Mouse (Mus musculus): ENCODE data around the gene Rab8a.
"Not testable (repeated sequence)": the region's sequence is repeated elsewhere in the genome, so short reads cannot be mapped to it uniquely, and the experiment has no call there.

Rab8a gene

GRCm38 (mm10) chr8:72160707-72161697 lies at the start of gene Rab8a:
Rab8a (plus strand) TSS chr8:72161200.
- peak; percentile 100 for DNase-seq (ENCODE audit: low spot score in 2 of 2)

DNA sequence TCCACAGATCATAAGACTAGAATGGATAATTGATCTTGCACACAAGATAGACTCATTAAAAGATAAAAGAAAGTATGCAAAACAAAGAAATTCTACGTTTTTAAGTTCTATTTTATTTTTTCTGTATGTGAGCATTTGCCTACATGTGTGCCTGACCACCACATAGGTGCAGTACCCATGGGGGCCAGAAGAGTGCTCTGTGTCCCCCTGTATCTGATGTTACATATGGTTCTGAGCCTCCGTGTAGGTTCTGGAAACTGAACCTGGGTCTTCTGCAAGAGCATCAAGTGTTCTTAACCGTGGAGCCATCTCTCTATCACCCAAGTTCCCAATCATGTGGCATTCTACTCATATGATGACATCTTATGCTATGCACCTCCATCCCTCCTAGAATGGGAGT lies 48.5 kb upstream of the Rab8a start:
- DNase-seq (ENCODE audit: low spot score in 2 of 2) = no peak

GRCm38 (mm10) chr8:72115202-72115601 lies 45.8 kb upstream of the Rab8a start:
- no peak for DNase-seq (ENCODE audit: low spot score in 2 of 2)

- no peak for DNase-seq (ENCODE audit: low spot score in 2 of 2)
Measured at GRCm38 (mm10) chr8:72118616-72119015, 42.4 kb upstream of the Rab8a start.

GRCm38 (mm10) chr8:72121486-72121885 lies 39.5 kb upstream of the Rab8a start:
- not testable (repeated sequence) for DNase-seq (ENCODE audit: low spot score in 2 of 2)

GRCm38 (mm10) chr8:72121997-72122396 lies 39.0 kb upstream of the Rab8a start:
- DNase-seq (ENCODE audit: low spot score in 2 of 2) = no peak

GRCm38 (mm10) chr8:72127834-72128233 lies 33.2 kb upstream of the Rab8a start:
- DNase-seq (ENCODE audit: low spot score in 2 of 2) = no peak

DNA sequence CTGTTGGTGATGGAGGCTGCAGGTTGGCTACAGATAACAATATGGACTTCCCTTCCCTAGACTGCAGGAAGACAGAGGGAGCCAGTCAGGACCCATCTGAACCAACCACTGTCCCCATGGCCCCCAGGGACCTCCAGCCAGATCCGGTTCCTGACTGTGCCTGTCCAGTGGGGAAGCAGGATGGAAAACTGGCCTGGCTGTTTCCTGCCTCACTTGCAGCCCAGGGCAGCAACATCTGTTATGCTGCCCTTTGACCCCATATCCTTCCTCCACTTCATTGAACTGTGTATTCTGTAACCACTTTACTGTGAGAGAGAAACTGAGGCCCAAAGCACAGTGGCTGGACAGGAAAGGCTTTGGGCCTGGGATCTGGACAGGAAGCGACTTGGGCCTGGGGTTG lies 29.7 kb upstream of the Rab8a start:
- DNase-seq (ENCODE audit: low spot score in 2 of 2) = no peak

DNA sequence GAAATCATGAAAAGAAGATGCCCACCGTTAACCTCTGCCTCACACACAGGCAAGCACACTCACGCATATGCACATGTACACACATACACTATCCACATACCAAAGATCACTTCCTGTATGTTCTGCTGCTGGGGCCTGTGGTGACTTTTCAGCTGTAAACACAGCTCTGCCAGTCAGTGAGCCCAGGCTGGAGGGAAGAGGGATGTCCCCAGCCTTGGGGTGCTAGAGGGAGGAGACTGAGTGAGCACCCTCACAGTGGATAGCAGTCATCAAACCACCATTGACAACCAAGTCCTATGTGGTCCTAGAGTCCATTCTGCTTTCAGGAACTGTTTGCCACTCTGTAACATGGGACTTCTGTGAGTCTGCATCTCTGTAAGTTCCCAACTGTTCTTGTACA lies 29.1 kb upstream of the Rab8a start:
- DNase-seq (ENCODE audit: low spot score in 2 of 2) = no peak

DNA sequence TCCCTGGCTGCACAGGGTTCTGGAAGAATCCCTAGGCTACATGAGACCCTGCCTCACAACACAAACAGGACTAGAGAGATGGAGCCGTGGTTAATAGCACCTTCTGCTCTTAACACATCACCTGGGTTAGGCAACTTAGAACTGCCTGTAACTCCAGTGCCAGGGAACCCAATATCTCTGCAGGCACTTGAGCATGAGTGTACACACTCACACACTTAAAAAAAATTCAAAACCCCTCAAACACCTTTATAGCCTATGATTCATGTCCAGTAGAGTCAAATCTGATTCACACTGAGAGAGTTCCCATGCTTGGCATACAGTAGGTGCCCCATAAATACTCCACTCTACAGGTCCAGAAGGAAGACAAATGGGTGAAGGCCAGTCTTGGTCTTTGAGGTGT lies 28.6 kb upstream of the Rab8a start:
- no peak for DNase-seq (ENCODE audit: low spot score in 2 of 2)

- no peak for DNase-seq (ENCODE audit: low spot score in 2 of 2)
Measured at GRCm38 (mm10) chr8:72132891-72133290, 28.1 kb upstream of the Rab8a start.

GRCm38 (mm10) chr8:72133507-72133906 lies 27.5 kb upstream of the Rab8a start:
- DNase-seq (ENCODE audit: low spot score in 2 of 2) = no peak

- DNase-seq (ENCODE audit: low spot score in 2 of 2) = peak; percentile 58 to 65
Measured at GRCm38 (mm10) chr8:72134756-72135445, 26.1 kb upstream of the Rab8a start, which contains the start of gene Tpm4. Tpm4 (plus strand) TSS chr8:72134975.

- DNase-seq (ENCODE audit: low spot score in 2 of 2) = peak; percentile 35 to 52
Measured at GRCm38 (mm10) chr8:72135446-72136301, 25.3 kb upstream of the Rab8a start.

DNA sequence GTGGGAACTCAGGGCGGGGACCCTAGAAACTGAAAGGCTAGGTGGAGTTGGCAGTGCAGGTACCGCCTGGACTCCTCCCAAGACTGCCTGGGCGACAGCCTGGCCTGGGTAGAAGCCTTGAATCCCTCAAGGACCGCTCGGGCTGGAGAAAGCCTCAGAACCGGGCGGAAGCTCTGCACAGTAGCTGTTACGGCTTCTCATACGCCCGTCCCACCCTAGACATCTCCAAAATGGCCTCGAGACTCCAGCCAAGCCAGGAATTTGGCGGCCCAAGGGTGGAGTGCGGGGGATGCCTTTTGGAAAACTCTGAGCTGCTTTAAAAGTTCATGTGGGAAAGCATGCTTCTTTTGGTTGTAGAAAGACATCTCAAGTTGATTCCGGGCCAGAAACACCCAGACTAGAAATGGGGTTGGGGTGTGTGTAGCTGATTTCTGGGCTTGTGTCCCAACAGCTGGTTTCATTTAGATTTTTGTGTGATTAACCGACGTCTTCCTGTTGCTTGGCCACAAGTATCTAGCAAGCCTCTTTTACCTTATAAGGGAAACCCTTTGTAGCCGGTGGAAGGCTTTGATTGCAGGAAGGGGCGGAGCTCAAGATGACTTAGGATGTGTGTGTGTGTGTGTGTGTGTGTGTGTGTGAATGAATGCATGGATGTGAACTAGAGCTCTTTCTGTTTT lies 24.6 kb upstream of the Rab8a start:
- DNase-seq (ENCODE audit: low spot score in 2 of 2) = peak; percentile 55 to 71

GRCm38 (mm10) chr8:72137431-72137830 lies 23.6 kb upstream of the Rab8a start:
- DNase-seq (ENCODE audit: low spot score in 2 of 2) = no peak

DNA sequence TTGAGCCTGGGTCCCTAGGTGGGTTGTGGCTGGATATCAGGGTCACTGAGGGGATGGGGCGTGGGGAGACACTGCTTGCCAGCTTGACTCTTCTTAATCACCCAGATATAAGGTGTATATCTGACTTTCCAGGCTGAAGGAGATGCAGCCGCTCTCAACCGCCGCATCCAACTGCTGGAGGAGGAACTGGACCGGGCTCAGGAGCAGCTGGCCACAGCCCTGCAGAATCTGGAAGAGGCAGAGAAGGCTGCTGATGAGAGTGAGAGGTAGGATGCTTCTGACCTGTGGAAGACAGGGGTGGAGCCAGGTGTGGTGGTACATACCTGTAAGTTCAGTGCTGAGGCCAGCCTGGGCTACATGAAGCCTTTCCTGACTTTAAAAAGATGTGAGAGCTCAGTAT lies 22.5 kb upstream of the Rab8a start:
- DNase-seq (ENCODE audit: low spot score in 2 of 2) = no peak

GRCm38 (mm10) chr8:72143256-72143824 lies 17.7 kb upstream of the Rab8a start:
- DNase-seq (ENCODE audit: low spot score in 2 of 2) = no peak

GRCm38 (mm10) chr8:72144345-72144975 lies 16.5 kb upstream of the Rab8a start:
- no peak for DNase-seq (ENCODE audit: low spot score in 2 of 2)

- no peak for DNase-seq (ENCODE audit: low spot score in 2 of 2)
Measured at GRCm38 (mm10) chr8:72145511-72145910, 15.5 kb upstream of the Rab8a start.
